Mouse (Mus musculus) MEL (cell line): ENCODE results near the gene Epo. TPM values are rescaled to one million over a fixed set of nuclear protein-coding genes. Genes with fewer than 3 reads are reported as not detected.

ENCODE experiments used
- DNase-seq: peaks from one replicate; pipeline ENCODE4 v3.0.0; 2011; ENCODE audit warnings: low read depth, low spot score
- H3K27ac ChIP-seq: 2 replicates; pipeline ENCODE4 v1.5.1; 2012; ENCODE audit warnings: low read depth, mild to moderate bottlenecking, control low read depth, low read length, moderate library complexity; ENCODE audit not compliant: control insufficient read depth
- H3K27me3 ChIP-seq, 2 experiments: fragments of 150-350 bp in 1 of 2; sonication (generic) in 1 of 2; 2 replicates each; pipeline ENCODE4 v1.6.1; 2012; ENCODE audit warnings: low read length in 2 of 2, mild to moderate bottlenecking in 2 of 2, improper control_type of control experiment in 1 of 2, moderate library complexity in 1 of 2; ENCODE audit not compliant: insufficient read depth in 2 of 2, control insufficient read depth in 1 of 2
- H3K36me3 ChIP-seq, 2 experiments: 2 replicates each; pipeline ENCODE4 v1.6.1; 2012 to 2014; ENCODE audit warnings: low read length in 2 of 2, improper control_type of control experiment in 1 of 2, inconsistent platforms in 1 of 2, mild to moderate bottlenecking in 1 of 2; ENCODE audit not compliant: insufficient read depth in 2 of 2, control insufficient read depth in 1 of 2
- H3K4me1 ChIP-seq, 2 experiments: fragments of 150-350 bp in 1 of 2; sonication (generic) in 1 of 2; 2 replicates each; pipeline ENCODE4 v1.6.1; 2012; ENCODE audit warnings: low read length in 2 of 2, improper control_type of control experiment in 1 of 2, mild to moderate bottlenecking in 1 of 2; ENCODE audit not compliant: insufficient read depth in 2 of 2, control insufficient read depth in 1 of 2
- H3K4me3 ChIP-seq, 2 experiments: fragments of 150-350 bp in 1 of 2; sonication (generic) in 1 of 2; 2 replicates each; pipeline ENCODE4 v1.5.1; 2012; ENCODE audit warnings: low read depth in 2 of 2, low read length in 2 of 2, mild to moderate bottlenecking in 2 of 2, moderate library complexity in 2 of 2, control low read depth in 1 of 2, improper control_type of control experiment in 1 of 2; ENCODE audit not compliant: control insufficient read depth in 1 of 2, insufficient read depth in 1 of 2
- H3K79me2 ChIP-seq: 2 replicates; pipeline ENCODE4 v1.6.1; 2012; ENCODE audit warnings: mild to moderate bottlenecking, low read length, moderate library complexity; ENCODE audit not compliant: control insufficient read depth, poor library complexity, insufficient read depth
- H3K9ac ChIP-seq: 2 replicates; pipeline ENCODE4 v1.6.1; 2012; ENCODE audit warnings: low read depth, mild to moderate bottlenecking, control low read depth, low read length, moderate library complexity; ENCODE audit not compliant: control insufficient read depth, poor library complexity, severe bottlenecking
- H3K9me3 ChIP-seq: fragments of 150-350 bp; sonication (generic); replicated peaks from 2 replicates; pipeline ENCODE4 v1.6.1; 2012; ENCODE audit warnings: mild to moderate bottlenecking, low read length, improper control_type of control experiment, moderate library complexity; ENCODE audit not compliant: insufficient read depth
- BHLHE40 ChIP-seq: IDR thresholded peaks from 2 replicates; pipeline ENCODE4 v1.6.1; 2012; ENCODE audit warnings: low read depth, mild to moderate bottlenecking, inconsistent platforms, low read length, improper control_type of control experiment, borderline replicate concordance
- CTCF ChIP-seq, 3 experiments: IDR thresholded peaks in 2 of 3; conservative IDR thresholded peaks in 1 of 3; 2 replicates each; pipeline ENCODE4 v1.5.1; 2011 to 2012; ENCODE audit warnings: low read length in 3 of 3, low read depth in 2 of 3, mild to moderate bottlenecking in 2 of 3, improper control_type of control experiment in 1 of 3, inconsistent platforms in 1 of 3, mixed read lengths in 1 of 3, moderate library complexity in 1 of 3; ENCODE audit not compliant: control insufficient read depth in 1 of 3, insufficient read depth in 1 of 3, poor library complexity in 1 of 3, severe bottlenecking in 1 of 3
- ELF1 ChIP-seq: IDR thresholded peaks from 2 replicates; pipeline ENCODE4 v1.6.1; 2014; ENCODE audit warnings: low read depth, mild to moderate bottlenecking, inconsistent platforms, low read length, improper control_type of control experiment, moderate library complexity
- EP300 ChIP-seq, 2 experiments: IDR thresholded peaks; 2 replicates each; pipeline ENCODE4 v1.6.1; 2011; ENCODE audit warnings: improper control_type of control experiment in 2 of 2, low read length in 2 of 2, low read depth in 1 of 2, mild to moderate bottlenecking in 1 of 2
- ETS1 ChIP-seq: IDR thresholded peaks from 2 replicates; pipeline ENCODE4 v1.6.1; 2012; ENCODE audit warnings: low read depth, mild to moderate bottlenecking, inconsistent platforms, low read length, improper control_type of control experiment, moderate library complexity
- GABPA ChIP-seq: IDR thresholded peaks from 2 replicates; pipeline ENCODE4 v1.6.1; 2012; ENCODE audit warnings: low read depth, mild to moderate bottlenecking, inconsistent platforms, low read length, improper control_type of control experiment, moderate library complexity
- HCFC1 ChIP-seq: IDR thresholded peaks from 2 replicates; pipeline ENCODE4 v1.6.1; 2012; ENCODE audit warnings: low read depth, mild to moderate bottlenecking, inconsistent platforms, low read length, improper control_type of control experiment, moderate library complexity
- MAFK ChIP-seq: IDR thresholded peaks from 2 replicates; pipeline ENCODE4 v1.6.1; 2011; ENCODE audit warnings: low read depth, mild to moderate bottlenecking, low read length, improper control_type of control experiment, borderline replicate concordance
- MAX ChIP-seq: IDR thresholded peaks from 2 replicates; pipeline ENCODE4 v1.6.1; 2011; ENCODE audit warnings: low read length, improper control_type of control experiment
- MAZ ChIP-seq: IDR thresholded peaks from 2 replicates; pipeline ENCODE4 v1.6.1; 2012; ENCODE audit warnings: low read depth, mild to moderate bottlenecking, inconsistent platforms, low read length, improper control_type of control experiment
- NELFE ChIP-seq: IDR thresholded peaks from 2 replicates; pipeline ENCODE4 v1.6.1; 2011; ENCODE audit warnings: low read depth, low read length, improper control_type of control experiment
- NRF1 ChIP-seq: IDR thresholded peaks from 2 replicates; pipeline ENCODE4 v1.6.1; 2014; ENCODE audit warnings: low read depth, mild to moderate bottlenecking, inconsistent platforms, low read length, improper control_type of control experiment, moderate library complexity; ENCODE audit not compliant: poor library complexity, insufficient read depth, severe bottlenecking
- POLR2AphosphoS2 ChIP-seq: IDR thresholded peaks from 2 replicates; pipeline ENCODE4 v1.6.1; 2011; ENCODE audit warnings: low read length, improper control_type of control experiment
- SIN3A ChIP-seq: IDR thresholded peaks from 2 replicates; pipeline ENCODE4 v1.6.1; 2012; ENCODE audit warnings: low read length, improper control_type of control experiment, inconsistent platforms
- SMC3 ChIP-seq: IDR thresholded peaks from 2 replicates; pipeline ENCODE4 v1.6.1; 2011; ENCODE audit warnings: low read depth, low read length, improper control_type of control experiment
- TAL1 ChIP-seq: IDR thresholded peaks from 2 replicates; pipeline ENCODE4 v1.6.1; 2012; ENCODE audit warnings: mild to moderate bottlenecking, inconsistent platforms, low read length, moderate library complexity, mixed read lengths
- TBP ChIP-seq: IDR thresholded peaks from 2 replicates; pipeline ENCODE4 v1.8.0; 2011; ENCODE audit warnings: low read depth, low read length, improper control_type of control experiment
- UBTF ChIP-seq: IDR thresholded peaks from 2 replicates; pipeline ENCODE4 v1.6.1; 2012; ENCODE audit warnings: low read depth, mild to moderate bottlenecking, inconsistent platforms, low read length, improper control_type of control experiment, moderate library complexity, borderline replicate concordance; ENCODE audit not compliant: insufficient read depth
- USF1 ChIP-seq: IDR thresholded peaks from 2 replicates; pipeline ENCODE4 v1.6.1; 2014; ENCODE audit warnings: low read depth, mild to moderate bottlenecking, inconsistent platforms, low read length, improper control_type of control experiment, moderate library complexity
- ZC3H11A ChIP-seq: IDR thresholded peaks from 2 replicates; pipeline ENCODE4 v1.6.1; 2012; ENCODE audit warnings: low read depth, mild to moderate bottlenecking, inconsistent platforms, low read length, improper control_type of control experiment
- ZKSCAN1 ChIP-seq: IDR thresholded peaks from 2 replicates; pipeline ENCODE4 v1.6.1; 2012; ENCODE audit warnings: low read depth, mild to moderate bottlenecking, inconsistent platforms, low read length, improper control_type of control experiment, moderate library complexity
- ZMIZ1 ChIP-seq: IDR thresholded peaks from 2 replicates; pipeline ENCODE4 v1.6.1; 2012; ENCODE audit warnings: low read depth, mild to moderate bottlenecking, inconsistent platforms, low read length, improper control_type of control experiment, moderate library complexity
- polyA plus RNA-seq, 2 experiments: library from polyadenylated mRNA; stranded (reverse) in 1 of 2; unstranded in 1 of 2; fragments of >175 nt in 1 of 2; fragments of >200 nt in 1 of 2; gene quantifications; 2 replicates each; pipeline versions ENCODE4 v1.2.1 to v1.2.4; 2012; ENCODE audit warnings: low replicate concordance in 2 of 2, low read depth in 1 of 2; ENCODE audit not compliant: insufficient read length in 2 of 2, insufficient read depth in 1 of 2, missing spikeins in 1 of 2
- total RNA-seq: library from RNA; depleted of rRNA; stranded (reverse); fragments of 300-350 nt; gene quantifications from 2 replicates; pipeline ENCODE4 v1.2.3, GENCODE M21; 2012

Epo gene
- total and polyA plus RNA-seq, 3 experiments, result not detected

- Histone ChIP-seq H3K4me3 (no peak overlapping the region), H3K9ac (no peak overlapping the region), H3K9me3 (no peaks in the 10 kb centered on the region), H3K4me1 (no peaks in the 10 kb centered on the region)
- no peak for DNase-seq
- TF ChIP-seq ELF1, result no peak
- no peak for TF ChIP-seq EP300 (IDR thresholded peaks at IDR 0.05; ENCODE audit: low read depth in 1 of 2, low read length in 2 of 2)
- TF ChIP-seq USF1, result no peak
- TF ChIP-seq ZMIZ1, result no peak
- no peak for TF ChIP-seq MAZ
- no peak for TF ChIP-seq TAL1
- TF ChIP-seq ETS1, result no peak
- no peak for TF ChIP-seq GABPA
- TF ChIP-seq, all 39 proteins: peak for 0
- H3K27ac ChIP-seq, result no peak overlapping the region
- no peaks in the 10 kb centered on the region for H3K79me2 ChIP-seq
- no peaks in the 10 kb centered on the region for H3K36me3 ChIP-seq
- H3K27me3 ChIP-seq, result no peaks in the 10 kb centered on the region; a peak in 2 of 4 replicates
Measured at GRCm38 (mm10) chr5:137455206-137455605, 77.8 kb downstream of the Epo start.

- H3K4me3 ChIP-seq, result no peak overlapping the region
- no peaks in the 10 kb centered on the region for H3K4me1 ChIP-seq
- TF ChIP-seq GABPA, result no peak
- no peak for TF ChIP-seq ELF1
- TF ChIP-seq TBP, result no peak
- TF ChIP-seq CTCF (IDR thresholded peaks at IDR 0.05 in 2 of 3, conservative IDR thresholded peaks at IDR 0.05 in 1 of 3; ENCODE audit: control insufficient read depth in 1 of 3, insufficient read depth in 1 of 3, low read depth in 2 of 3, low read length in 3 of 3, poor library complexity in 1 of 3, severe bottlenecking in 1 of 3), result no peak
- no peak for TF ChIP-seq ZKSCAN1
- no peak for TF ChIP-seq POLR2AphosphoS2
- TF ChIP-seq USF1, result no peak
- TF ChIP-seq SMC3, result no peak
- TF ChIP-seq MAX, result no peak
- no peak for TF ChIP-seq ZC3H11A
- TF ChIP-seq UBTF, result no peak
- TF ChIP-seq EP300 (IDR thresholded peaks at IDR 0.05; ENCODE audit: low read depth in 1 of 2, low read length in 2 of 2), result no peak
- no peak for TF ChIP-seq HCFC1
- TF ChIP-seq SIN3A, result no peak
- no peak for TF ChIP-seq BHLHE40
- no peak for TF ChIP-seq NELFE
- TF ChIP-seq NRF1, result no peak
- no peak for TF ChIP-seq MAFK
- H3K9me3 ChIP-seq, result no peaks in the 10 kb centered on the region
- no peak overlapping the region for H3K27ac ChIP-seq
- H3K9ac ChIP-seq, result no peak overlapping the region
- no peaks in the 10 kb centered on the region for H3K79me2 ChIP-seq
- H3K36me3 ChIP-seq, result no peaks in the 10 kb centered on the region
- DNase-seq, result no peak
- peaks cover 2 to 6% of the 10 kb centered on the region in 2 experiments for H3K27me3 ChIP-seq
Measured at GRCm38 (mm10) chr5:137445536-137445935, 87.5 kb downstream of the Epo start.
